Mouse (Mus musculus): Measurements from ENCODE around the gene Fam69a.

Fam69a gene

DNA sequence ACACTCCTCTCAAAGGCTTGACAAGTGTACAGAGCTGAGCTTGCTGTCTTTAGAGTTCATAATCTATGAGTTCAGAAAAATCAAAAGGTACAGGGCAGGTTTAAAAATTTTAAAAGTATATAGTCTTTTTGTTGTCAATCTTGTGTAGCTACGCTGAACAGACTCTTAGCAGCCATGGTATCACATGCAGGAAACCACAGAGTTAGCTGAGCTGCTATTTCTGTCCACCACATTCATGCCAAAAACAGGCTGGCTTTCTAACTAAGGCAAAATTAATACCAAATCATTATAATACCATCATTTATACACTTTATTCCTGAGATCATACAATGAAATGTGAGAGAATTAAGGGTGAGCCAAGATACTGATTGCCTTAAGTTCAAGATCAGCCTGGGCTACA lies 40.4 kb downstream of the Fam69a start:
- DNase-seq (ENCODE audit: low read depth), result no peak

GRCm38 (mm10) chr5:107943526-107943925 lies 43.4 kb downstream of the Fam69a start:
- DNase-seq (ENCODE audit: low read depth), result no peak

DNA sequence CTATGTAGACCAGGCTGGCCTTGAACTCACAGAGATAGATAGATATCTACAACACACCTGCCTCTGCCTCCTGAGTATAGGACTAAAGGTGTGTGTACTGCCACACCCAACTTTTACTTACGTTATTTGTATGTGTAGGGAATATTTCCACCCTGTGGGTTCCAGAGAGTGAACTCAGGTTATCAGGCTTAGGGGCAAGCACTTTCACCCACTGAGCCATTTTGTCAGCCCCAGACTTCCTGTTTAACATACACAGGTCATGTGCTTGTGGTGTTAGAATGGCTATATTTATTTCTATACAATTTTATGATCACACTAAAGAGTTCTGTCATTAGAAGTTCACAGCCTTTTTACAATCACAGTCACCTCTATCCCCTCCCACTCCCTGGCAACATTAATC lies 43.9 kb downstream of the Fam69a start:
- no peak for DNase-seq (ENCODE audit: low read depth)

GRCm38 (mm10) chr5:107941222-107941621 lies 45.7 kb downstream of the Fam69a start:
- no peak for DNase-seq (ENCODE audit: low read depth)

GRCm38 (mm10) chr5:107939701-107940100 lies 47.2 kb downstream of the Fam69a start:
- DNase-seq (ENCODE audit: low read depth), result no peak

GRCm38 (mm10) chr5:107938886-107939285 lies 48.0 kb downstream of the Fam69a start:
- DNase-seq (ENCODE audit: low read depth), result no peak

GRCm38 (mm10) chr5:107938483-107938882 lies 48.4 kb downstream of the Fam69a start:
- DNase-seq (ENCODE audit: low read depth), result peak; percentile 64

DNA sequence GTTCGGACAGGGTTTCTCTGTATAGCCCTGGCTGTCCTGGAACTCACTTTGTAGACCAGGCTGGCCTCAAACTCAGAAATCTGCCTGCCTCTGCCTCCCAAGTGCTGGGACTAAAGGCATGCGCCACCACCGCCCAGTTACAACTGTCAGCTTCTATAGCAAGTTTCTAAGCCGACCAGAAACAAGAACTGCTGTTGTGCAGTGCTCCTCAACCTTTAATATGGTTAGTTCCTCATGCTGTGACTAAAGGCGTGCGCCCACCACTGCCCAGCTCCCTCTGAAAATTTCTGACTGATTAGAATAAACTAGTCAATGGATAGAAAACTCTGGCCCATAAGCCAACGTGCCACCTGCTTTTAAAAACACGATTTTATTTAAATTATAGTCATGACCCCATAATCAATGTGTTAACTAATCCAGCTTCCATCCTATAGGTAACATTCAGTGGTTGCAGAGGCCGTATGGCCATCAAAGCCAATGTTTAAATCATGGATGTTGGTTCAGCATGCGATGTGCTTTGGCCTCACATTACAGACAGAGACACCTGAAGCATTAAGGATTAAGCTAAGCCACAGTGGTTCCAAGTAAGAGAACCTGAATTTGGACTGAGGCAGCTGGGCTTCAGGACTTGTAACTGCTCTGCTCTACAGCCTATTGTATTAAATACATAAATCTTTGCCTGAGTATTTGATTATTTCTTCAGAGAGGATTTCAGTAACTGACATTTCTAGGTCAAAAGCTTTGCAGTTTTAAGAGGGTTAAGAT lies 50.1 kb downstream of the Fam69a start:
- DNase-seq (ENCODE audit: low read depth), result no peak

DNA sequence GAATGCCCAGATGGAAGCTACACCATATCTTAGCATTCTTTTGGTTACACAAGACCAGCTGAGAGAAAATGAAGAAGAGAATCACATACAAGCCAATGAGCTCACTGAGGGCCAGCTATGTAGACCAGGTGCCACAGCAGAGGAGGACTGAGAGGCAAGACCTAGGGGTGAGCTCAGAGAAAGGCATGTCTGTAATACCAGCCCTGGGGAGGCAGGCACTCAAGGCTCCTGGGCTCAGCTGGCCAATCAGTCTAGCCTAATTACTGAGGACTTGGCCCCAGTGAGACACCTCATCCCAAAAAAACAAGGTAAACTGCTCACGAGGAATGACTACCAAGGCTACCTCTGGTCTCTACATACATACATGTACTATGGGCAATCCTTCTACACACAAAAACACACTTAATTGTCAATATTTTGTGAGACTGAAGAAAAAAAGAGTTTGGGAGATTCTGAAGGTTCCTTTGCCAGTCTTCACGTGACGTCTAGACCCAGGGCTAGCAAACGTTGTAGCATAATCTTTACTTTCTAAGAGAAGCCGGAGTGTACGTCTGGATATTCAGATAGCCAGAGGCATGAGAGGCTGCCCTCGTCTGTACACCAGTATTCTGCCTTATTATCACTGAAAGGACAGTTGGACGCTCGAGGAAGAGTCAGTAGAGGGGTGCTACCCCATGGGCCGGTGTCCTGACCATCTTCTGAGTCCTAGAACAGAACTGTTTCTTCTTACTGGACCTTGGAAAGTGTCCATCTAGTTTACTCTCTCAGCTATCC lies 51.9 kb downstream of the Fam69a start:
- no peak for DNase-seq (ENCODE audit: low read depth)

- peak; percentile 58 for DNase-seq (ENCODE audit: low read depth)
Measured at GRCm38 (mm10) chr5:107933202-107933974, 53.5 kb downstream of the Fam69a start.

- no peak for DNase-seq (ENCODE audit: low read depth)
Measured at GRCm38 (mm10) chr5:107932556-107932955, 54.3 kb downstream of the Fam69a start.

DNA sequence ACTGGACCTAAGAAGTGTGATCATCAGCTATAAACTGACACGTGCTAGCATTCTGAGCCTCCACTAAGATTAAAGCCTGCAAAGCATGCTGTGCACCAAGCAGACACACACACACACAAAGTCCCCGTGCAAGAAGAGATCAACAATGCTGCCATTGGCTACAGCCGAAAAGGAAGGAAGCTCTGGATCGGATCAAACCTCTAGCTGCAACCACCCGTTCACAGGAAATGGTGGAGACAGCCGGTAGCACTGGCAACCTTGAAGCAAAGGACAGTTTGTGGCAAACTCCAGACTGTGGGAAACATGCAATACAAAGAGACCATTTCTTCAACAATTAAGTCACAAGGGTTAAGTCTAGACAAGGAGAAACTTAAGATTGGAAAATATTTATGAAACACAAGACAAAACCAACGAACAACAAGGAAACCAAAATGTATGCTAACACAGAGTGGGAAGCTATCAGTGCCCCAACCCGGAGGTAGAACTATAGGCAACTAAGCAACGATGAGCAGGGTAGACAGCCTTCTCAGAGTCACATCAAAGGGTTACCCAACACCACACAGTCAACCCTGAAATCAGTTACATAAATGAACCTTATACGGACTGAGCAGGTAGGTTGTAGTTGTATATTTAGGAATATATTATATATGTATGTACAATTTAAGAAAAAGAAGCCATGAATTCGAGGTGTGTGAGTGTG lies 60.2 kb downstream of the Fam69a start:
- no peak for DNase-seq (ENCODE audit: low read depth)

- no peak for DNase-seq (ENCODE audit: low read depth)
Measured at GRCm38 (mm10) chr5:107924564-107924963, 62.3 kb downstream of the Fam69a start.

DNA sequence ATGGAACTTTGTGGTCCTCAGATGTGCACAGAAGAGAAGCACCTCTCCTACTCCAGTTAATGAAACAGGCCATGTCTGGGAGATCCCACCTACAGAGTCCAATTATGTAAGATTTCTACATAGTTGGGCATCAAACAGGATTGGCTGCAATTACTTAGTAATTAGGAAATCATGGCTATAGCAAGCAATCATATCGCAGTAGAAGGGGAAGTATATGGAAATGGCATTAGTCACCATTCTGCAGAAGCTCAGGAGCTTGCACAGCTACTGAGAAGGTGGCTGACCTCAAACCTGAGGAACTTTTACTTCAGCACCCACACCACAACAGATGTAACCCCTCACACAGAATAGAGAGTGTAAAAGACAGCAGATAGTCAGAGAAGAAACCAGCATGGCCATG lies 64.0 kb downstream of the Fam69a start:
- no peak for DNase-seq (ENCODE audit: low read depth)

- peak; percentile 91 for DNase-seq (ENCODE audit: low read depth)
Measured at GRCm38 (mm10) chr5:107921400-107922252, 65.3 kb downstream of the Fam69a start.

- DNase-seq (ENCODE audit: low read depth), result no peak
Measured at GRCm38 (mm10) chr5:107915280-107915679, 71.6 kb downstream of the Fam69a start.

- no peak for DNase-seq (ENCODE audit: low read depth)
Measured at GRCm38 (mm10) chr5:107911012-107911411, 75.9 kb downstream of the Fam69a start.

DNA sequence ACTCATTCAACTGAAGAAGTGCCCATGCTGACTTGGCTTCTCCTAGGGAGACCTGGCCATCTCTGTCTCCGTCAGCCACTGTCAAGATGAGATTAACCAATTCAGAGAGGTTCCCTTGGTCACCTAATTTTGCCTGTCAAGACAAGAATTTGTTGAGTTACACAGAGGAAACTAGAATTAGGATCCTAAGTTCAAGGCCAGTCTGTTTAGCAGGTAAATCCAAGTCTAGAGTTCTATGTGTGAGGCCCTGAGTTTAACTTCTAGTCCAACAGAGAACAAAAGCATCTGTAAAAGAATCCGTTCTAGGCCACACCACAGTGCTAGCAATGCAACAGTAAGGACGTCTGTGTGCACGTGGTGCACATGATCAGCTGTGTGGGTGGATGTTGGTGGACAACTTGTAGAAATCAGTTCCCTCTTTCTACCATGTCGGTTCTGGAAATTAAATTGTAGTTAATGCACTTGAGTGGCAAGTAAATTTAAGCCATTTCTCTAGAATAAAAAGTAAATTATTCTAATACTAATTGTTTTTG lies 76.7 kb downstream of the Fam69a start:
- no peak for DNase-seq (ENCODE audit: low read depth)

DNA sequence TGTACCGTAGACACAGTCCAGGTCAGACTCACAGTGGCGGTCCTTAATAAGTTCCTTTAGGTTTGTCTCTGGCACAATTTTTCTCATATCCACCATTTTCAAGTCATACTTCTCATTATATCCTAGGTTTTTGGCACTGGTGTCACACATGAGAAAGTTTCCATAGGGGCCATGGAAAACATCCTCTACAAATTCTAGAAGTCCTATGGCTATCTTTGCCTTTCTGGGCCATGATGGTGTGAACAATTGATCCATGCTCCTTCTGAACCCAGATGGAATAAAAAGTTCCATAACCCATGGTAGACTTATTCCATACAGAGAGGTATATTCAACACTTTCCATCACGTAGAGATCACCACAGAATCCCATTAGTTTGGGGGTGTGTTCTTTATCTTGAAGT lies 77.2 kb downstream of the Fam69a start:
- DNase-seq (ENCODE audit: low read depth), result no peak

GRCm38 (mm10) chr5:107908514-107909110 lies 78.3 kb downstream of the Fam69a start:
- DNase-seq (ENCODE audit: low read depth), result no peak
